Mouse (Mus musculus): ENCODE results near the gene Ppia.
A peak's percentile ranks its signal among the peaks of the same experiment; 100 is the strongest.
"Not testable (repeated sequence)": the region's sequence is repeated elsewhere in the genome, so short reads cannot be mapped to it uniquely, and the experiment has no call there.

The Ppia gene

GRCm38 (mm10) chr11:6404699-6405566, 10.3 kb upstream of the Ppia start:
- DNase-seq (ENCODE audit: extremely low spot score), result no peak

DNA sequence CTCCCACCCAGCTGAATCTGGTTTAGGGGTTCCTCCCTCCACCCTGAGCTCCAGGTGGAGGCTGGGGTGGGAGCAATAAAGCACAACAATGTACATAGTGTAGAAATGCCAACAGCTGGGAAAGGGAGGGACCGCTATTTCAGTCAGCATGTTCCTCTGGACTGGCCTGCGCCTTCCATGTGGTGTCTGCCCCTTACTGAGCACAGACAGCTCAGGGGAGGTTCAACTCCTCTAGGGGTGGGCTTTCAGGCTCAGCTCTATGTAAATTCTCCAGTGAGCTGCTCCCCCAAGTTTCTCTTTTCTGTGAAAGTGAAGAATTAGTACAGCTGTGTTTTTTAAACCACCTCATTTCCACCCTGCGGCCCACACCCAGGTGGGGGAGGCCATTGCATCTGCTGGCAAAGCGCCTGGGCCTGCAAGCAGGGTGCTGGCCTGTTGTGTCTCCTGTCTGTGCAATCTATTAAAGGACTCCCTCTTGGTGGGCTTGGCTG, 9.6 kb upstream of the Ppia start:
- no peak for DNase-seq (ENCODE audit: extremely low spot score)

DNA sequence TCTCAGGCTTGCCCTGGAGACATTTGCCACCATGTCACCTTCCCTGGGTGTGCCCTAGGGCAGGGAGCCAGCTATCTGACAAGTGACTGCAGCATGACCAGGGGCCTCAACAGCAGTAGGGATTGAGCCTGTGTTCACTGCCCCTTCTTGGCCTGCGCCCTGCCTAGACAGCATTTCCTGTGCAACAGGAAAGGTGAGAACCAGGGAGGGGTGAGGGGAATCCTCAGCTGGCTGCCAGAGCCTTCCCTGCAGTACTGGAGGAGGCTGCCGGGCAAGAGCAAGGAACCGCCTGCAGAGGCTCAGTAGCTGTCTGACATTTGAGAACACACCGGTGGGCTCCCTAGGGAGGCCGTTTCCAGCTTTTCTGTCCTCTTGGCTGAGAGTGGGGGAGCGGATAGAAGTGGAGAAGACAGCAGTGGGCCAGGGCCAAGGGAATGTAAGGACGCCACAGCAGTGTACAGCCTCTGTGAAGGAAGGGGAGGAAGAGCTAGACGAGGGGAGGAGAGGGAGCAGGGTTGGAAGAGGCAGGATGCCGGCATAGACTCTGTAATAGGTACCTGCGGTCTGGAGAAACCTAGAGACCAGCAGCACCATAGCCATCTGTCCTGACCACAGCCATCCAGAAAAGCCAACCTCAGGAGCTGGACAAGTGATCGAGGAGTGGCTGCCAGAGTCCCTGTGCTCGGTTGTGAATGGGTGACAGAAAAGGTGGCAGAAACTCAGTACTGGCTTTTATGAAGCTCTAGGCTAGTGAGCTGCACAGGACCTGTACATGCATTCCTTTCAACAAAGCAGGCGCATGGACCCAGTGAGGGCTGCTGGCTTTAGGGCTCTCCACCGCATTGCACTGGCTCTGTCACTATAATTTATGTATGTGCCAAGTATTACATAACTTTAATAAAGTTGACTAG, 8.7 kb upstream of the Ppia start:
- DNase-seq (ENCODE audit: extremely low spot score), result peak; percentile 61

DNA sequence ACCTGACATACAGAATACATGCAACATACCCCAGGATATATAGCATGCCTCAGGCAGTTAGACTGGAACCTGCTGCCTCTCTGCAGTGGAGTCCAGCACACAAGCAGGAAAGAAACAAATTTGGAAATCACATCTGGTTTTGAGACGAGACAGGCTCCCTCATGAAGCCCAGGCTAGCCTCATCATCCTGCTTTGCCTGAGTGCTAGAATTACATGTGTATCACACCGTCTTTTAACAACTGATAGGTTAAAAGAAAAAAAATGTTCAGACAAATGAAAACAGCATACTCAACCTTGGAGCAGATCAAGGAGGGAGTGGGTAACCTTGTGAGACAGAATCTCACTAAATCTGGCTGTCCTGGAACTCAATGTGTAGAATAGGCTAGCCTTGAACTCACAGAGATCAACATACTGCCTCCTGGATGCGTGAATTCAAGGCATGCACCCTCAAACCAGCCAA, 8.1 kb upstream of the Ppia start:
- no peak for DNase-seq (ENCODE audit: extremely low spot score)

DNA sequence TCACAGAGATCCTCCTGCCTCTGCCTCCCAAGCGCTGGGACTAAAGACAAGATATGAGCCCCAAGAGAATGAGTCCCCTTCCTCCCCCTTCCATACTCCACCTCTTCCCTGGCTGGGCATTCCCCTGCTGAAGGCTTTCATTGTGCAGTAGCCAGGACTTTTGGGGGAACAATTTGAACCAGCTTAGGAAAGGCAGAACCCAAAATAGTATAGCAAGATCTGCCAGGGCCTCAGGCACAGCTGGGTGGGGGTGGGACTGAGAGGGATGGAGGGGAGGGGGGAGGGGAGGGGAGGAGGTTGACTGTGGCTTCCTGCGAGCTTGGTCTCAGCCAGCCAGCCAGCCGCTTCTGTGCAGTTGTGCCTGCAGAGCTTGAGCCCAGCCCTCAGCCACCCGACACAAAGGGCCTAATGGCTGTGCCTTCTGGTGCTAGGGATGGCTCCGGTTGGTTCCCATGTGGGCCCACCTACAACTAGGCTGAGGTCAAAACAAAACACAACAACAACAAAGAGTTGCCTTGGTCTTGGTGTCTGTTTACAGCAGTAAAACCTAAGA, 5.1 kb upstream of the Ppia start:
- DNase-seq (ENCODE audit: extremely low spot score), result no peak

- DNase-seq (ENCODE audit: extremely low spot score), result not testable (repeated sequence)
Observed at GRCm38 (mm10) chr11:6410755-6411154, 4.5 kb upstream of the Ppia start.

- peak; percentile 80 for DNase-seq (ENCODE audit: extremely low spot score)
Observed at GRCm38 (mm10) chr11:6411684-6412083, 3.6 kb upstream of the Ppia start.

DNA sequence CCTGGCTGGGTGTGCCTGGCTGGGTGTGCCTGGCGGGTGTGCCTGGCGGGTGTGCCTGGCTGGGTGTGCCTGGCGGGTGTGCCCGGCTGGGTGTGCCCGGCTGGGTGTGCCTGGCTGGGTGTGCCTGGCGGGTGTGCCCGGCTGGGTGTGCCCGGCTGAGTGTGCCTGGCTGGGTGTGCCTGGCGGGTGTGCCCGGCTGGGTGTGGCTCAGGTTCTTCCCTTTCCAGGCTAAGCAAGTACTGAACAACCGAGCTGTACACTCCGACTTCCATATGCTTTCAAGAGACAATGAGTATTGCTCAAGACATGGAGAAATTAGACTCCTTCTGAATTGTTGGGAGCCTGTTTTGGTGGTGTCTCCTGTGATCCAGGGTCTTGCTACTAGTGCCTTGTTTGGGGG, 2.0 kb upstream of the Ppia start:
- DNase-seq (ENCODE audit: extremely low spot score), result no peak

DNA sequence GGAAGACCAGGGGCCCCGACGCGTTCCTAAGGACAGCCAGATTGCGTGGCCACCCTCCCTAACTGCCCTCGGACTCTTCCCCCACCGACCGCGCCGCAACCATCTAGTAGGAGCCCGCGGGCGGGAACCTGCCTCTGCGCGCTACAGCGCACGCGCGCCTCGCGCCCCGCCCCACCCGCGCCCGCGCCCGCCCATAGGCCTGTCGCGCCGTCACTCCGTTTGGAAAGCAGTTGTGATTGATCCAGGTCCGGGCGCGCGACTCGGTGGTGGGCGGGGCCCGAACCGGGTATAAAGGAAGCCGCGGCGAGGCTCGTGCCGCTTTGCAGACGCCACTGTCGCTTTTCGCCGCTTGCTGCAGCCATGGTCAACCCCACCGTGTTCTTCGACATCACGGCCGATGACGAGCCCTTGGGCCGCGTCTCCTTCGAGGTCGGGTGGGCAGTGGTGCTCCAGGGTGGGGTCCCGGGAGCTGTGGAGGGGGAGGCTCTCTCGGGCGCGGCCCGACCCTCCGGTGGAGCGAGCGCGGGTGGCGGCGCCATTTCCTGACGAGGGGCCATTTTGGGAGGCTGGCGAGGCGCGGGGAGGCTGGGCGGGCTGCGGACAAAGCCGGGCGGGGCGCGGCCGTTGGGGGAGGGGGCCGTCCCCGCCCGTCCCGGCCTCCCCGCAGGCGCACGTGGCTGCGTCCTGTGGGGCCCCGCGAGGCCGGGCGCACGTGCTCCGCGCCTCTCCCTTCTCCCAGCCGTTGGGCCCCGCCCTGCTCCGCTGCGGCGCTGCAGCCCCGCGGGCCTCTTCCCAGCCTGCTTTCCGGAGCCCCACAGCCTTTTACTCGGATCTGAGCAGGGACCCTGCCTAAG, 535 bp downstream of the Ppia start:
- peak; percentile 100 for DNase-seq (ENCODE audit: extremely low spot score)

- peak; percentile 75 for DNase-seq (ENCODE audit: extremely low spot score)
Observed at GRCm38 (mm10) chr11:6416405-6417034, 1.3 kb downstream of the Ppia start.

GRCm38 (mm10) chr11:6417069-6417468, 1.8 kb downstream of the Ppia start:
- no peak for DNase-seq (ENCODE audit: extremely low spot score)

- no peak for DNase-seq (ENCODE audit: extremely low spot score)
Observed at GRCm38 (mm10) chr11:6417490-6417889, 2.2 kb downstream of the Ppia start.

DNA sequence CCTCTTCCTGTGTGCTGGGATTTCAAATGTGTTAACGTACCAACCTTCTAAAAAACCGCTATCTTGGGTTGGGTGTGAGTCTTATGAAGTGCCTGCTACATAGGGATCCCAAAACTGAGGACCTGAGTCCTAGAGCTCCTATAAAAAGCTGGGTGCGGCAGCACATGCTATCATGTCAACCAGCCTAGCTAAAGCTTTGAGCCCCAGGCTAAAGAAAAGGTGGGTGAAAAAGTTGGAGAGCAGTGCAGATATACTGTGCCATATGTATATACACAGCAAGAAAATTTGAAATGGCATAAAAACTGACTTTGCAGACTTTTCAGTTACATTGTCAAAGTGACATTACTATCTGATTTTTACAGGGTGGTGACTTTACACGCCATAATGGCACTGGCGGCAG, 3.5 kb downstream of the Ppia start:
- DNase-seq (ENCODE audit: extremely low spot score), result no peak

GRCm38 (mm10) chr11:6419156-6419555, 3.9 kb downstream of the Ppia start:
- DNase-seq (ENCODE audit: extremely low spot score), result not testable (repeated sequence)

DNA sequence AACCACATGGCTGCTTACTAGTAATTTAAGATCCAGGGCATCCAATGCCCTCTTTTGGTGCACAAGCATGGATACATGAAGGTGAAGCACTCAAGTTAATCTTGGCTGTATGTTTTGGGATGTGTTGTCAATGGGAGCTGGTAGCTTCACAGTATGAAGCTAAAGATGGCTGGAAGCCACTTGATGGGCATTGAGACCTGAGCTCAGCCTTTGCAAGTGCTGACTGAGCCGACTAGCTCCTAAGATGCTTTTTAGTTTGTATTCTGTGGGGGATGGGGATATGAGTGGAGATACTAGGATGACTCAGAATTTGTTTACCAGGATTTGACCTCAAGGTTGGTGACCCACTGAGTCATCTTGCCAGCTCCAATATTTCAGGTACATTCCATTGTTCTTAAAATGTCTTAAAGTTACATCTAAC, 5.0 kb downstream of the Ppia start:
- DNase-seq (ENCODE audit: extremely low spot score), result peak; percentile 43

- peak; percentile 37 for DNase-seq (ENCODE audit: extremely low spot score)
Observed at GRCm38 (mm10) chr11:6420722-6421350, 5.6 kb downstream of the Ppia start.

- no peak for DNase-seq (ENCODE audit: extremely low spot score)
Observed at GRCm38 (mm10) chr11:6430186-6430585, 14.9 kb downstream of the Ppia start.

DNA sequence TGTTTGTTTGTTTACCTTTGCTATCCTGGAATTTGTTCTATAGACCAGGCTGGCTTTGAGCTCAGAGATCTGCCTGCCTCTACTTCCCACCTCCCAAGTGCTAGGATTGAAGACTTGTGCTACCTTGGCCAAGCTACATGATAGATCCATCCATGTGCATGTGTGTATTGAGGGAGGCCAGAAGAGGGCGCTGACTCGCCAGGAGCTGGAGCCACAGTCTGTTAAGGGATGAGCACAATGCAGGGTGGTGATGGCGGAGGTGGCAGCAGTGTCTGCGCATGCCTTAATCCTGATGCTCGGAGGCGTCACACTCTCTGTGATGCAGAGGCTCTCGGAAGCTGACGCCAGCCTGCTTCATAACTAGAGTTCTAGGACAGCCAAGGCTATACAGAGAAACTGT, 21.2 kb downstream of the Ppia start:
- peak; percentile 25 for DNase-seq (ENCODE audit: extremely low spot score)

GRCm38 (mm10) chr11:6437667-6438066, 22.4 kb downstream of the Ppia start:
- no peak for DNase-seq (ENCODE audit: extremely low spot score)

- no peak for DNase-seq (ENCODE audit: extremely low spot score)
Observed at GRCm38 (mm10) chr11:6440171-6440570, 24.9 kb downstream of the Ppia start.

Measured in embryo, embryonic 9.5 days (tissue).